Mouse (Mus musculus) CH12.LX (cell line): Measurements from ENCODE around the gene Nbea. TPM values are rescaled to one million over a fixed set of nuclear protein-coding genes. Genes with fewer than 3 reads are reported as not detected.

ENCODE experiments used
- DNase-seq: peaks from one replicate; pipeline ENCODE4 v3.0.0-alpha.2; 2013; ENCODE audit errors: extremely low read depth
- H3K27ac ChIP-seq: 2 replicates; pipeline ENCODE4 v1.5.1; 2012; ENCODE audit warnings: low read depth, mild to moderate bottlenecking, control low read depth, moderate library complexity; ENCODE audit not compliant: insufficient read depth
- H3K27me3 ChIP-seq: replicated peaks from 2 replicates; pipeline ENCODE3; 2012; ENCODE audit warnings: inconsistent platforms
- H3K36me3 ChIP-seq, 2 experiments: replicated peaks in 1 of 2; 2 replicates each; pipeline versions ENCODE3 to v1.6.1; 2012; ENCODE audit warnings: inconsistent platforms in 1 of 2, low read length in 1 of 2, mild to moderate bottlenecking in 1 of 2, mixed read lengths in 1 of 2, moderate library complexity in 1 of 2; ENCODE audit not compliant: control insufficient read depth in 1 of 2, insufficient read depth in 1 of 2
- H3K4me1 ChIP-seq, 2 experiments: 2 replicates each; pipeline ENCODE4 v1.6.1; 2012; ENCODE audit warnings: inconsistent platforms in 1 of 2, moderate library complexity in 1 of 2; ENCODE audit not compliant: insufficient read depth in 2 of 2, control insufficient read depth in 1 of 2
- H3K4me2 ChIP-seq: 2 replicates; pipeline ENCODE4 v1.6.1; 2012; ENCODE audit warnings: low read depth, mild to moderate bottlenecking, control low read depth; ENCODE audit not compliant: poor library complexity, insufficient read depth, severe bottlenecking
- H3K4me3 ChIP-seq, 3 experiments: fragments of 150-350 bp in 1 of 3; sonication (generic) in 1 of 3; replicated peaks in 1 of 3; 2 replicates each; pipeline versions ENCODE3 to v1.5.1; 2011 to 2012; ENCODE audit warnings: low read depth in 2 of 3, low read length in 2 of 3, mild to moderate bottlenecking in 2 of 3, moderate library complexity in 2 of 3, control low read depth in 1 of 3, improper control_type of control experiment in 1 of 3, inconsistent platforms in 1 of 3, mixed read lengths in 1 of 3; ENCODE audit not compliant: poor library complexity in 1 of 3
- H3K79me2 ChIP-seq: replicated peaks from 2 replicates; pipeline ENCODE4 v1.6.1; 2012; ENCODE audit warnings: mild to moderate bottlenecking, moderate library complexity; ENCODE audit not compliant: control insufficient read depth, poor library complexity, insufficient read depth, severe bottlenecking; ENCODE audit errors: extremely low read depth
- H3K9ac ChIP-seq: 2 replicates; pipeline ENCODE4 v1.6.1; 2012; ENCODE audit warnings: low read depth, mild to moderate bottlenecking, control low read depth, moderate library complexity; ENCODE audit not compliant: insufficient read depth
- H3K9me3 ChIP-seq: replicated peaks from 2 replicates; pipeline ENCODE3; 2012; ENCODE audit warnings: low read length, inconsistent platforms, mixed read lengths
- CHD2 ChIP-seq: IDR thresholded peaks from 2 replicates; pipeline ENCODE4 v1.6.1; 2011; ENCODE audit warnings: low read length, improper control_type of control experiment
- CTCF ChIP-seq, 2 experiments: IDR thresholded peaks in 1 of 2; conservative IDR thresholded peaks in 1 of 2; 2 replicates each; pipeline ENCODE4 v1.5.1; 2011 to 2012; ENCODE audit warnings: low read depth in 2 of 2, low read length in 2 of 2, improper control_type of control experiment in 1 of 2, inconsistent platforms in 1 of 2, mild to moderate bottlenecking in 1 of 2, moderate library complexity in 1 of 2
- E2F4 ChIP-seq: IDR thresholded peaks from 2 replicates; pipeline ENCODE4 v1.6.1; 2011; ENCODE audit warnings: low read depth, low read length, improper control_type of control experiment; ENCODE audit not compliant: insufficient replicate concordance
- GABPA ChIP-seq: IDR thresholded peaks from 2 replicates; pipeline ENCODE4 v1.6.1; 2012; ENCODE audit warnings: low read depth, low read length, improper control_type of control experiment, inconsistent platforms; ENCODE audit not compliant: insufficient replicate concordance
- HCFC1 ChIP-seq: IDR thresholded peaks from 2 replicates; pipeline ENCODE4 v1.6.1; 2012; ENCODE audit warnings: low read depth, mild to moderate bottlenecking, inconsistent platforms, low read length, improper control_type of control experiment
- IRF4 ChIP-seq: IDR thresholded peaks from 2 replicates; pipeline ENCODE4 v1.6.1; 2014; ENCODE audit warnings: low read depth, mild to moderate bottlenecking, inconsistent platforms, low read length, improper control_type of control experiment
- JUND ChIP-seq: conservative IDR thresholded peaks from 2 replicates; pipeline ENCODE4 v1.6.1; 2011; ENCODE audit warnings: low read depth, low read length, improper control_type of control experiment
- KAT2A ChIP-seq: IDR thresholded peaks from 2 replicates; pipeline ENCODE4 v1.6.1; 2012; ENCODE audit warnings: low read length, improper control_type of control experiment, inconsistent platforms; ENCODE audit not compliant: insufficient replicate concordance
- MAZ ChIP-seq: IDR thresholded peaks from 2 replicates; pipeline ENCODE4 v1.6.1; 2012; ENCODE audit warnings: low read depth, mild to moderate bottlenecking, inconsistent platforms, low read length, improper control_type of control experiment, moderate library complexity
- MEF2A ChIP-seq: IDR thresholded peaks from 2 replicates; pipeline ENCODE4 v1.6.1; 2014; ENCODE audit warnings: low read depth, mild to moderate bottlenecking, inconsistent platforms, low read length, improper control_type of control experiment, borderline replicate concordance
- MXI1 ChIP-seq: IDR thresholded peaks from 2 replicates; pipeline ENCODE4 v1.6.1; 2011; ENCODE audit warnings: mild to moderate bottlenecking, low read depth, low read length, improper control_type of control experiment
- NRF1 ChIP-seq: IDR thresholded peaks from 2 replicates; pipeline ENCODE4 v1.6.1; 2014; ENCODE audit warnings: low read depth, mild to moderate bottlenecking, inconsistent platforms, low read length, improper control_type of control experiment, moderate library complexity
- PAX5 ChIP-seq: IDR thresholded peaks from 2 replicates; pipeline ENCODE4 v1.6.1; 2012; ENCODE audit warnings: low read length, inconsistent platforms, mixed read lengths
- POLR2A ChIP-seq: IDR thresholded peaks from 2 replicates; pipeline ENCODE4 v1.6.1; 2011; ENCODE audit warnings: low read depth, mild to moderate bottlenecking, improper control_type of control experiment, low read length
- RAD21 ChIP-seq: IDR thresholded peaks from 2 replicates; pipeline ENCODE4 v1.6.1; 2011; ENCODE audit warnings: low read depth, mild to moderate bottlenecking, low read length, improper control_type of control experiment, moderate library complexity
- SMC3 ChIP-seq: IDR thresholded peaks from 2 replicates; pipeline ENCODE4 v1.6.1; 2011; ENCODE audit warnings: low read depth, low read length, improper control_type of control experiment
- UBTF ChIP-seq: IDR thresholded peaks from 2 replicates; pipeline ENCODE4 v1.6.1; 2012; ENCODE audit warnings: low read depth, mild to moderate bottlenecking, inconsistent platforms, low read length, improper control_type of control experiment, moderate library complexity
- USF1 ChIP-seq: IDR thresholded peaks from 2 replicates; pipeline ENCODE4 v1.6.1; 2014; ENCODE audit warnings: low read depth, mild to moderate bottlenecking, inconsistent platforms, low read length, improper control_type of control experiment
- ZC3H11A ChIP-seq: IDR thresholded peaks from 2 replicates; pipeline ENCODE4 v1.6.1; 2012; ENCODE audit warnings: low read depth, mild to moderate bottlenecking, inconsistent platforms, low read length, improper control_type of control experiment
- ZNF384 ChIP-seq: IDR thresholded peaks from 2 replicates; pipeline ENCODE4 v1.6.1; 2012; ENCODE audit warnings: low read depth, low read length, improper control_type of control experiment, inconsistent platforms
- dilution Hi-C: fragments of 300-500 bp; cut with MboI; formaldehyde crosslinking; loops from 2 replicates; pipeline ENCODE4 v1.14.3; 2020; ENCODE audit warnings: low sequenced_read_pairs; ENCODE audit not compliant: extremely low pct_unique_long_range_greater_than_20kb, extremely low pct_ligation_motif_present
- in situ Hi-C: fragments of 300-500 bp; cut with MboI; formaldehyde crosslinking; loops from 3 replicates; pipeline ENCODE4 v1.14.3; 2019; ENCODE audit warnings: low sequenced_read_pairs, low pct_ligation_motif_present, low pct_unique_long_range_greater_than_20kb, mixed read lengths
- polyA plus RNA-seq: library from polyadenylated mRNA; unstranded; fragments of >175 nt; gene quantifications from 2 replicates; pipeline ENCODE4 v1.2.1, GENCODE M21; 2012; ENCODE audit warnings: low read depth; ENCODE audit not compliant: insufficient read length
- total RNA-seq, 2 experiments: library from RNA; depleted of rRNA; stranded (reverse); fragments of 300-350 nt in 1 of 2; fragments of >200 nt in 1 of 2; gene quantifications; 2 replicates each; pipeline ENCODE4 v1.2.3; 2012 to 2014

Gene Nbea
- total and polyA plus RNA-seq, 3 experiments: 0.04 TPM; not detected in 2

DNA sequence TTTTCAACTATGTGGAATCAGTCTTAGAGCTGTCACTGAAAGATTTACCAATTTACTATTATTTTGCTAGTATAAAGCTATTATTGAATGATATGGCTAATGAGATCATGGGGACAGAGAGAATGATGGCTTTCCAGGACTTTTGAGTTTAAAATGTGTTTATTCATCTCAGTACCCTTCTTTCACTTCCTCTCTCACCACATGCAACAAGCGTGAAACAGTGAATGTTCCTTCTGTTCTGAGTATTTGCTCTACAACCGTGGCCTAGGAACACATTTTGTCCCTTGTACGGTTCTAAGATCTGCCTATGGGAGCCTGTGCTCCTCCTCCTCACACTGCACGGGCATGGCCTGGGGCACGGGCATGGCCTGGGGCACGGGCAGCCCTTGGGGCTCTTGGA is 516.5 kb downstream of the Nbea start:
- dilution Hi-C loops: no loop called here
- no peaks in the 10 kb centered on the region for H3K4me1 ChIP-seq
- no peak for DNase-seq
- peaks cover 65% of the 10 kb centered on the region for H3K9me3 ChIP-seq
- no peak overlapping the region for H3K4me2 ChIP-seq
- no peaks in the 10 kb centered on the region for H3K36me3 ChIP-seq
- TF ChIP-seq CHD2 (no peak), JUND (no peak), POLR2A (no peak), MAZ (no peak), GABPA (no peak), MEF2A (no peak), KAT2A (no peak), NRF1 (no peak)
- no peaks in the 10 kb centered on the region for H3K79me2 ChIP-seq
- H3K4me3 ChIP-seq: no peak overlapping the region
- in situ Hi-C loops: no loop called here
- H3K9ac ChIP-seq: no peak overlapping the region
- no peak overlapping the region for H3K27ac ChIP-seq
- no peaks in the 10 kb centered on the region for H3K27me3 ChIP-seq

DNA sequence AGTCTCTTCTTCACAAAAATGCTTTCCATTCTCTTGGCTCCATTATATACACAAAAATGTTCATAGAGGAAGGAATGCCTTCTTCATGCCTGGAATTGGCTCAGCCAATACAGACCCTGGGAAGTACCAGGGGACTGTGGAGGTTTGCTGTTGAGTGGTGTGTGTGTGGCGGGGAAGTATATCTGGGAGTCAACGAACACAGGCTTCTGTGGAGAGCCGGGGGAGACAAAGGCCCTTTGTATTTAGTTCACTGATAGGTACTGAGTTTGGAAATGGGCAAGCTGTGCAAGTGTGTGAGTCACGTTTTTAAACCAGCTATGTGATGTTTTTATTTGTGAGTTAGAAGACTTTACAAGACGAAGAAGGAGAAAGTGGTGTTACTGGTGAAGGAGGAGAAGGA is 517.6 kb downstream of the Nbea start:
- Histone ChIP-seq H3K27ac (no peak overlapping the region), H3K9ac (no peak overlapping the region), H3K9me3 (peaks cover 61% of the 10 kb centered on the region), H3K4me3 (no peak overlapping the region), H3K36me3 (no peaks in the 10 kb centered on the region), H3K27me3 (no peaks in the 10 kb centered on the region), H3K79me2 (no peaks in the 10 kb centered on the region), H3K4me1 (no peaks in the 10 kb centered on the region), H3K4me2 (no peak overlapping the region)
- in situ Hi-C loops (no loop called here), dilution Hi-C loops (no loop called here)
- DNase-seq: no peak
- TF ChIP-seq CTCF (conservative IDR thresholded peaks at IDR 0.05 in 1 of 2, IDR thresholded peaks at IDR 0.05 in 1 of 2; ENCODE audit: low read depth in 2 of 2, low read length in 2 of 2) (no peak), HCFC1 (no peak), E2F4 (no peak), RAD21 (no peak), MXI1 (no peak), ZNF384 (no peak), ZC3H11A (no peak), SMC3 (no peak), USF1 (no peak), IRF4 (no peak), UBTF (no peak), PAX5 (no peak)
